Mouse (Mus musculus) ES-E14 (cell line): ENCODE results near the gene Dhrs9.

Source experiments
- CHD2 ChIP-seq: IDR thresholded peaks from 2 replicates; pipeline ENCODE4 v1.6.1; 2014; ENCODE audit warnings: mild to moderate bottlenecking, low read depth, low read length, inconsistent platforms
- HCFC1 ChIP-seq: IDR thresholded peaks from 2 replicates; pipeline ENCODE4 v1.6.1; 2012; ENCODE audit warnings: low read length, inconsistent platforms, borderline replicate concordance; ENCODE audit not compliant: insufficient read depth
- MAFK ChIP-seq: IDR thresholded peaks from 2 replicates; pipeline ENCODE4 v1.6.1; 2014; ENCODE audit warnings: mild to moderate bottlenecking, low read depth, low read length, inconsistent platforms; ENCODE audit not compliant: insufficient read depth
- ZC3H11A ChIP-seq: IDR thresholded peaks from 2 replicates; pipeline ENCODE4 v1.6.1; 2012; ENCODE audit warnings: low read depth, mild to moderate bottlenecking, inconsistent platforms, low read length, borderline replicate concordance
- ZNF384 ChIP-seq: IDR thresholded peaks from 2 replicates; pipeline ENCODE4 v1.6.1; 2012; ENCODE audit warnings: low read depth, low read length, inconsistent platforms

- TF ChIP-seq MAFK (no peak), HCFC1 (no peak), ZNF384 (no peak), ZC3H11A (no peak), CHD2 (no peak)
Measured at GRCm38 (mm10) chr2:69400866-69401604, 20.8 kb downstream of the Dhrs9 start.
